In genomic region chr9:72806731-72807419, GRCm38 (mm10) we compare ENCODE assay signal across 8 mouse cellular contexts. TPM values are rescaled to one million over a fixed set of nuclear protein-coding genes. Genes with fewer than 3 reads are reported as not detected.
DNase-seq lines count a peak whose midpoint lies in the region; ATAC-seq and TF ChIP-seq lines count a peak whose summit lies in the region.

Gene Prtg (plus strand): TSS chr9:72806874.

- peak within 1 kb of the TSS; percentile 83 for H3K9ac ChIP-seq in ES-Bruce4 (ENCODE audit: low read depth, poor library complexity, severe bottlenecking)
- H3K9ac ChIP-seq in heart, embryonic 13.5 days = peak within 1 kb of the TSS; percentile 94

- peaks cover 5% of the 10 kb centered on the region for H3K4me1 ChIP-seq in ES-Bruce4 (ENCODE audit: control insufficient read depth, insufficient read depth, low read length)
- H3K4me1 ChIP-seq in embryonic facial prominence, embryonic 10.5 days = peaks cover 69% of the 10 kb centered on the region
- H3K4me1 ChIP-seq in heart, embryonic 13.5 days = peaks cover 45% of the 10 kb centered on the region

- H3K27me3 ChIP-seq in ES-Bruce4 (ENCODE audit: control insufficient read depth, insufficient read depth, low read length, poor library complexity, severe bottlenecking) (peaks cover 9% of the 10 kb centered on the region), myocyte (ENCODE audit: control insufficient read depth, insufficient read depth, insufficient read length) (no peaks in the 10 kb centered on the region)
- H3K27me3 ChIP-seq in embryonic facial prominence, embryonic 10.5 days (replicated peaks; ENCODE audit: low read depth, poor library complexity, severe bottlenecking) = no peaks in the 10 kb centered on the region
- no peaks in the 10 kb centered on the region for H3K27me3 ChIP-seq in heart, embryonic 13.5 days (replicated peaks)

- peak within 1 kb of the TSS; percentile 12 for H3ac ChIP-seq in myocyte (ENCODE audit: control insufficient read depth, insufficient read length)

- TF ChIP-seq CTCF in ES-Bruce4 (IDR thresholded peaks at IDR 0.05; ENCODE audit: low read depth, low read length) = no peak

- peak within 1 kb of the TSS; percentile 85 for H3K4me3 ChIP-seq in ES-Bruce4 (ENCODE audit: low read depth, low read length)
- peak within 1 kb of the TSS; percentile 95 for H3K4me3 ChIP-seq in embryonic facial prominence, embryonic 10.5 days
- H3K4me3 ChIP-seq in heart, embryonic 13.5 days = peak within 1 kb of the TSS; percentile 90
- peak within 1 kb of the TSS; percentile 24 for H3K4me3 ChIP-seq in myocyte

- intact Hi-C loops in left cerebral cortex, postnatal 36 days (cut with DNase I) = loop anchor here (5.0 kb wide), 1 partner anchor 75 kb away; no protein-coding TSS in a partner anchor

- WGBS in embryonic facial prominence, embryonic 10.5 days = under 1% methylated on average over 57 of the region's 57 CpGs
- WGBS in heart, embryonic 13.5 days = under 1% methylated on average over 48 of the region's 57 CpGs

- no peak within 1 kb of the TSS for H3K27ac ChIP-seq in ES-Bruce4 (ENCODE audit: insufficient read depth, low read length)
- peak within 1 kb of the TSS; percentile 99 for H3K27ac ChIP-seq in embryonic facial prominence, embryonic 10.5 days (replicated peaks)
- H3K27ac ChIP-seq in heart, embryonic 13.5 days (replicated peaks) = peak within 1 kb of the TSS; percentile 91

- peak; percentile 2 for DNase-seq in cerebellum, adult 11 months
- no peak for DNase-seq in cerebellum, adult 9-10 months
- DNase-seq in embryonic facial prominence, embryonic 10.5 days (ENCODE audit: low spot score) = peak; percentile 88
- DNase-seq in left cerebral cortex, postnatal 36 days (ENCODE audit: low spot score in 2 of 2) = peak; percentile 8 to 62
- DNase-seq in thymus, postnatal 25 days = peak; percentile 19

- peak within 1 kb of the TSS; percentile 94 for H3K4me2 ChIP-seq in heart, embryonic 13.5 days
- H3K4me2 ChIP-seq in myocyte (ENCODE audit: low read depth) = peak within 1 kb of the TSS; percentile 79

- TF ChIP-seq EP300 in ES-Bruce4 (IDR thresholded peaks at IDR 0.05; ENCODE audit: insufficient read depth, low read depth, low read length) = 0 out of 2 replicates have a peak, but pooled peaks have one; percentile 17

- TF ChIP-seq POLR2A in ES-Bruce4 (IDR thresholded peaks at IDR 0.05; ENCODE audit: insufficient read depth, low read length) (no peak), myocyte (IDR thresholded peaks at IDR 0.05; ENCODE audit: insufficient read length, low read depth) (peak; percentile 43)

- peak; percentile 67 for ATAC-seq in heart, embryonic 13.5 days (ENCODE audit: extremely low read depth, insufficient number of reproducible peaks, low FRiP score, low TSS enrichment)

- no peaks in the 10 kb centered on the region for H3K9me3 ChIP-seq in ES-Bruce4 (replicated peaks; ENCODE audit: control insufficient read depth, insufficient read depth, low read length, poor library complexity, severe bottlenecking)
- H3K9me3 ChIP-seq in embryonic facial prominence, embryonic 10.5 days = no peaks in the 10 kb centered on the region
- H3K9me3 ChIP-seq in heart, embryonic 13.5 days = no peaks in the 10 kb centered on the region

- H3K79me2 ChIP-seq in myocyte (ENCODE audit: control insufficient read depth, insufficient read depth) = no peaks in the 10 kb centered on the region

- no peaks in the 10 kb centered on the region for H3K36me3 ChIP-seq in ES-Bruce4 (ENCODE audit: control insufficient read depth, insufficient read depth, low read length, poor library complexity, severe bottlenecking)
- H3K36me3 ChIP-seq in embryonic facial prominence, embryonic 10.5 days (replicated peaks) = peaks cover 22% of the 10 kb centered on the region
- no peaks in the 10 kb centered on the region for H3K36me3 ChIP-seq in heart, embryonic 13.5 days
- no peaks in the 10 kb centered on the region for H3K36me3 ChIP-seq in myocyte (ENCODE audit: control insufficient read depth, insufficient read depth)

TF ChIP-seq in myocyte, 11 proteins besides CTCF, POLR2A, EP300 and RAD21:
- no peak for TF ChIP-seq TCF12 (IDR thresholded peaks at IDR 0.05; ENCODE audit: insufficient read depth, poor library complexity, severe bottlenecking)
- peak in 1 of 3 experiments; percentile 2 for TF ChIP-seq MYOG (IDR thresholded peaks at IDR 0.05; ENCODE audit: control insufficient read depth in 1 of 3, insufficient read depth in 1 of 3, insufficient read length in 2 of 3, low read depth in 2 of 3)

RNA-seq across cellular contexts. Expression of gene Prtg, which starts in this region (rescaled TPM):
- polyA plus RNA-seq in ES-Bruce4 (2011; ENCODE audit: insufficient read depth, insufficient read length, low read depth, missing spikeins) (72.4 and 78.5 TPM in 2 replicates), myocyte (2012; fragmentation: generic; extraction: Trizol) (0.06 TPM)
- polyA plus RNA-seq in embryonic facial prominence, embryonic 10.5 days (2016; fragmentation: Nextera tagmentation; extraction: Ambion mirVana) = 9.5 and 15.1 TPM in 2 replicates
- 0.87 and 0.92 TPM in 2 replicates for polyA plus RNA-seq in heart, embryonic 13.5 days (2015; fragmentation: Nextera tagmentation; extraction: Ambion mirVana)
- total RNA-seq in left cerebral cortex, postnatal 36 days (2021) = 1 to 10 TPM in 1 of 2 experiments, under 1 TPM in 1; 0.96 to 1.4 TPM

Comparison
In these comparisons a context has a peak if more than half of its experiments do, and no peak if none do; other contexts are left out.
1. Peak in ATAC-seq, H3K4me3 ChIP-seq, H3K27ac ChIP-seq, H3K9ac ChIP-seq and H3K4me2 ChIP-seq in heart, embryonic 13.5 days; RNA of the gene not detected or under 1 TPM.
2. H3K4me3 ChIP-seq: peak in every context shown above with its lines; median percentile 95 in embryonic facial prominence, embryonic 10.5 days; 90 in heart, embryonic 13.5 days; 85 in ES-Bruce4; 24 in myocyte.